Mouse (Mus musculus) left cerebral cortex, postnatal 25 days (tissue): ENCODE data around the gene Rps6ka4. TPM values are rescaled to one million over a fixed set of nuclear protein-coding genes. Genes with fewer than 3 reads are reported as not detected.

Experiments used
- DNase-seq, 2 experiments: peaks; one replicate each; pipeline ENCODE4 v3.0.0; 2022; ENCODE audit warnings: low spot score in 2 of 2, mixed read lengths in 1 of 2
- intact Hi-C: fragments of 180-260 bp; cut with DNase I; formaldehyde crosslinking; loops from one replicate; pipeline ENCODE4 v1.15.1; 2025
- total RNA-seq, 2 experiments: library from RNA; stranded (reverse); gene quantifications; 2 replicates each; pipeline ENCODE4 v1.2.3; 2021

Gene Rps6ka4
- total RNA-seq, result 10 to 100 TPM; 30.8 to 36.4 TPM

DNA sequence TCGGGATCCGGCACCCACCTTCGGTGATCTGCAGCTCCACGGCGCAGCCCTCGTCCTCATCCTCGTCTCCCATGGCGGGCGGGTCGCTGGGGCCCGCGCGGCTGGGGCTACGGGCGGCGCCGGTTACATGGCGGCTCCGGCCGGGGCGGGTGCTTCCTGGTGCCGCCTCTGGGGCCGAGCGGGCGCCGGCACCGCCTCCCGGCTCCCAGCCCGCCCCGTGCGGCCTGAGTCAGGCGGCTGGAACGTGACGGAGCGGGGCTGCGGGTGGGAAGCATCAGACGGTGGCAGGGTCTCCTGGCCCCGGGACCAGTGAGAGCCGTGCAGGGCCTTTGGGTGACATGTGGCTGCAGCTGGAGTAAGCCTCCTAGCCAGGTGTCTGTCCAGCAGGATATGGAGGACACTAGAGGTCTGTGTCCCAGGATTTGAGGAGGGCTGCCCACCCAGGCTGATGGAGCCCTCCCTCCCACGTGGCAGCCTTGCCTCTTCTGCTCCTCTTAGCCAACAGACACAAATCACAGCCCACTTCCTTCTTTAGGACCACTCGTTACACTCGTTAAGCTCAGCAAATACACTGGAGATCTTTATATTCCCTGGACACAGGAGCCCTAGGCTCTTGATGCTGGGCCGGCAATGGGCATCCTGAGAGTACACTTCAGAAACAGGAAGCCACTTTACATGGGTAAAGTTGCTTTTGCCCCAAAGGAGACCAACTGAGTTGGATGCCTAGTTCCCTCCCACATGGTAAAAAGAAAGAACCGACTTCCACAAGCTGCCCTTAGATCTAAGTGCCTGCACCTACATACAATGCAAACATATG is at the start of gene Rps6ka4:
Rps6ka4 (minus strand) TSS at position 162 of the 817 bp plus-strand sequence.
- intact Hi-C loops, result no loop called here

DNA sequence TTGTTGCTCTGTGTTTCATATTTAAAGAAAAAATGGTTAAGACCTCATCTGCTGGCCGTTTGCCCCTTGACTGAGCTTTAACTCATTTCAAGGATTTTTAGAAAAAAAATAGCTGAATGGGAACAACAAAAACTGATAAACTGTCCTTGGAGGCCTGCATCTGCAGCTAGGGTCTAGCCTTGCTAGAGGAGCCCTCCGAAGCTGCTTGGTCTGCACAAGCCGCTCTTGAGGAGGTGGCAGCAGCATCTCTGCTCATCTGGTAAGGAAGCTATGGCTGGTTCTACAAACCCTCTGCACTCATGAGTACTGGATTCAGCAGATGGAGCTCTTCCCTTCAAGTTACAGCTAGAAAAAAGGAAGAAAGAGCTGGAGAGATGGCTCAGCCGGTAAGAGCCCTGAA is 37.5 kb upstream of the Rps6ka4 start:
- no peak for DNase-seq
- intact Hi-C loops, result no loop called here

More for the DNA sequence above, at the start of gene Rps6ka4:
- DNase-seq, result peak; percentile 52 to 78

DNA sequence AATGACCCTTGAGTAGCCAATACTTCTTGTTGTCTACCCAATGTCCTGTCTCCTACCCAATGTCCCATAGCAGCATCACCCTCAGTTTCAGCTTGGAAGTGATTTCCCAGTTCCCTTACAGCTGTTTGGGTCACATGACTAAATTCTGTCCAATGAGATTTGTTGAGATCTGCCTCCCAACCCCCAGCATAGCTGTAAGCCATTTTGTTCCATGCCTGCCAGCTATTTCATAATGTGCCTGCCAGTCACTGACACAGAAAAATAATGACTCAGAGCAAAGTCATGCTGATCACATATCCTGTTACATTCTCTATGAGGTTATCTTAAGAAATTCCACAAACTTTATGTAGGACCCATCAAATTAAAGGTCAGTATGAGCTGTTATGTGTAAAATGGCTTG is 36.4 kb upstream of the Rps6ka4 start:
- DNase-seq, result no peak
- intact Hi-C loops, result no loop called here

DNA sequence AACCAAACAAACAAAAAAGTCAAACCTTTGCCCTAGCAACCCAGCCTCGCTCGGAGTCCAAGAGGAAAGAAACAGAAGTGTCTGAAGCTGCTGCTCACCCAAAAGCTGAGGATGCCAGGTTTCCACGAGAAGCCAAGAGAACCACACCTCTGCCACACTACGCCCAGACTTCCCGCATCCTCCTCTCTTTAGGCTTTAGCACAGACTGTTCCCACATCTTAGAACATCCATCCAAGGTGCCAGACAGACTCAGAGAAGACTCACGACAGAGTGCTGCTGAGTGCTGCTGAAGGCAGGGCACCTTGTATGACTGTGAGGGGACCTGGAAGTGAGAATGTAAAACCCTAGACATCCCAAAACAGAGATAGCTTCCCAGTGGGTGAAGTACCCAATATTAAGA is 35.4 kb upstream of the Rps6ka4 start:
- DNase-seq, result peak in 1 of 2 experiments; percentile 37
- intact Hi-C loops, result no loop called here

DNA sequence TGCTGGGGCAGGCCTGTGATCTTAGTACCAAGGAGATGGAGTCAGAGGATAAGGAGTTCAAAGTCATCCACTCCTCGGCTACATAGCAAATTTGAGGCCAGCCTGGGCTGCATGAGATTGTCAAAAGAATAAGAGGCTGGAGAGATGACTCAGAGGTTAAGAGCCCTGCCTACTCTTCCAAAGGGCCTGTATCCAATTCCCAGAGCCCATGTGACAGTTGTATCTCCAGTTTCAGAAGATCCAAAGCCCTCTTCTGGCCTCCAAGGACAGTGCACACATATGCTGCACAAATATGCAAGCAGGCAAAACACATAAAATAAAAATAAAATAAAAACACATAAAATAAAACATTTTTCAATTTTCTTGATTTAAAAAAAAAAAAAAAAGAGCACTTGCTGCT is 33.8 kb upstream of the Rps6ka4 start:
- DNase-seq, result no peak
- intact Hi-C loops, result loop anchor here (5.0 kb wide), 2 partner anchors 33 to 212 kb away; partner anchors contain the start of gene Trmt112

DNA sequence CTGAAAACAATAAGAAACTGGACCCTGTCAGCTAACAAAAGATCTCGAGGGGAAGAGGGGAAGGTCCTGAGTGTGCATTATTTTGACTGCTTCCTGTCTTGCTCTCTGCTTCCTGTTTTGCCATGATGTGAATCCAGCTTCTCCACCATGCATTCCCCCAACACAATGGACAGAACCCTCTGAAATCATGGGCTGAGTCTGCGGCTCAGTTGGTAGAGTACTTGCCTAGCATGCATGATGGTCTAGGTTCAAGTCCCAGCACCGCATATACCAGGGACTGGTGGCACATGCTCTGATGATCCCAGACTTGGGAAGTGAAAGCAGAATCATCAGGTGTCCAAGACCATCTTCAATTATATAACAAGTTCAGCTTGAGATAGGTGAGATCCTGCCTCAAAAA is 32.3 kb upstream of the Rps6ka4 start:
- no peak for DNase-seq
- intact Hi-C loops, result loop anchor here (5.0 kb wide), 2 partner anchors 35 to 210 kb away; partner anchors contain the start of gene Trmt112

DNA sequence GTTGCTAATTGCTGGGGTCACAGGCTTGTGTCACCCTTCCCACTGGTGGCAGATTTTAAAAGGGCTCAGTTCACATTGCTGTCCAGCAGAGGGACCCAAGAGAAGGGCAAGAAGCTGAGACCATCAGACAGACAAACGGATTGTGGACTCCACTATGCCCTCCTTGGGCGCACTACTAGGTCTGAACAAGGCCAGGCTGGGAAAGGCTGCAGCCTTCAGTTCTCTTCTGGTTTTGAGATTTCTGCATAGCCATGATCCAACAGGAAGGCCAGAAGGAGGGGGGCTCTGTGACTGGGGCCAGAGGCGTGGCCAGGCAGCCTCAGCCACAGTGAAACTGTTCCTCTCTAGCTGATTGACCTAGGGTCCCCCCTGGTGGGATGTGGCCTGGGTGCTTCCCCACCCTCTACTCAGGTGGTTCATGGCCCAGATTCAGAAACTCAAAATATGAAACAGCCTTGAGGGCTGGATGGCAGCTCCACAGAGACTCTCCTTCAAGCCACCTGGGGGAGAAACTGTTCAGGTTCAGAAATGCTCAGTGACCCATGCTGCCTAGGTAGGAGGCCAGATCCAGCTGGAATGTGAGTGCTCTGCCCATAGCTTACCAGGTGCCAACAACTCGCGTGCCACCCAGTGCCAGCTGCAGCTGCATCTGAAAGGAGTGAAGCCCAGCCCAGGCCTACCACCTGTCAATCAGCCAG is 31.3 kb upstream of the Rps6ka4 start:
- intact Hi-C loops, result loop anchor here (5.0 kb wide), 2 partner anchors 36 to 209 kb away; partner anchors contain the start of gene Trmt112

DNA sequence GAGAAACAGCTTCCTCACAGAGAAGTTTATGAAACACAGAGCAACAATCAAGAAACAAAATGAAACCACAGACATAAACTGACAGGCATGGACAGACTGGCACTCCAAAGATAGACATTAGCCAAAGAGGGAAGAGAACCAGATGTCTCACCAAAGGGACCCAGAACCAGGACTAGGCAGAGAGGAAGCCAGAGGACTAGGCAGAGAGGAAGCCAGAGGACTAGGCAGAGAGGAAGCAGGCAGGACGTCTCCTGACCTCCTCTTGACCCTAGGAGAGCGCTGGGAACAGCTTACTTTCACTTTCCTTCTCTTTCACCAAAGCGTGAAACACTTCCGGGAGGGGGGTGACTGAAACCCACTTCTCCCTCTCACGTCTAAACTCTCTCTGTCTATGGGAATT is 28.9 kb upstream of the Rps6ka4 start:
- intact Hi-C loops, result no loop called here
- DNase-seq, result peak in 1 of 2 experiments; percentile 37

More for the DNA sequence above, 31.3 kb upstream of the Rps6ka4 start:
- no peak for DNase-seq

DNA sequence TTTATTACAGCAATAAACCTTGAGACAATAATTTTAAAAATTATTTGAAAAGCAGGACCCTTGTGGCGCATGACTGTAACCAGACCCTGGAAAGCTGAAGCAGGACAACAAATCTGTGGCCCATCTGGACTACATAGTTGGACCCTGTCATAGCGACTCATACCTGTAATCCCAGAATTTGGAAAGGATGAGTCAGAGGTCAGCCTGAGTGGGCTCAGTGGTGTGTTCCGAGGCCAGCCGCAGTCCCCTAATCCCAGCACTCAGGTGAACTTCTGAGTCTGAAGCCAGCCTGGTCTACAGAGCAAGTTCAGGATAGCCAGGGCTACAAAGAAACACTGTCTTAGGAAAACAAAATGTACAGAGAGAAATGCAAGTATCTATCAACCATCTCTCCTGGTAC is 21.0 kb upstream of the Rps6ka4 start:
- intact Hi-C loops, result no loop called here

DNA sequence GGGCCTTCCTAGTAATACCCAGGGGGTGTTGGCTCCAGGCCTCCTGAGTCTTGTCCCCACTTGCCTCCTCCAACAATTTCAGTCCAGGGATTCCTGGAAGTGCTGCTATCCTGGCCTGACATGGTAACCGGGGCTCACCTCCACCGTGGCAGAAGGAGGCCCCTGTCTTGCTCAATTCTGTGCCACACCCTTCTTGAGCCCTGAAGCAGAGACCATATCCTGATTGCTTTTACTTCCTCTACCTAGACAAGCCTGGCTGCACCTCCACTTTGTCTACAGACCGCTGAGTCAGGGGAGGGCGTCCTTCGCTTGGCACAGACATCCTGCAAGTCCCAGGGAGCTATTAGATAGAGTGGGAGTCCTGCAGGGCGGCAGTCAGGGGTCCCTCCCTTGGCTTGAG is 20.3 kb upstream of the Rps6ka4 start:
- intact Hi-C loops, result no loop called here
- no peak for DNase-seq

More for the DNA sequence above, 21.0 kb upstream of the Rps6ka4 start:
- DNase-seq, result no peak

DNA sequence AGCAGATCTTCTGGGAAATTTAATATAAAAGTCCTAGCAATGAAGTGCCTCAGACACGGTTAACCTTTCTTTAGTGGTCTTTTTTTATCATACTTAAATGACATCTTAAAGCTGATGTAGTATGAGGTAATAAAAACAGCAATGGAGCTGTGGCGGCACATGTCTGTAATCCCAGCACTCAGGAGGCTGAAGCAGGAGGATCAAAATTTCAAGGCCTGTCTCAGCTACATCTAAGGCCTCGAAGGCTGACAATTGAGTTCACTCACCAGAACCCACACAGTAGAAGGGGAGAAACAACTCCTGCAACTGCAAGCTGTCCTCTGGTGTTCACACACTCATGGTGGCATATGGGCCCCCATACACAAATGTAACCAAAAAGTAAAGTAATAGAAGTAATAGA is 19.5 kb upstream of the Rps6ka4 start:
- DNase-seq, result no peak
- intact Hi-C loops, result loop anchor here (5.0 kb wide), 2 partner anchors 47 to 368 kb away; partner anchors contain the start of gene Trmt112

DNA sequence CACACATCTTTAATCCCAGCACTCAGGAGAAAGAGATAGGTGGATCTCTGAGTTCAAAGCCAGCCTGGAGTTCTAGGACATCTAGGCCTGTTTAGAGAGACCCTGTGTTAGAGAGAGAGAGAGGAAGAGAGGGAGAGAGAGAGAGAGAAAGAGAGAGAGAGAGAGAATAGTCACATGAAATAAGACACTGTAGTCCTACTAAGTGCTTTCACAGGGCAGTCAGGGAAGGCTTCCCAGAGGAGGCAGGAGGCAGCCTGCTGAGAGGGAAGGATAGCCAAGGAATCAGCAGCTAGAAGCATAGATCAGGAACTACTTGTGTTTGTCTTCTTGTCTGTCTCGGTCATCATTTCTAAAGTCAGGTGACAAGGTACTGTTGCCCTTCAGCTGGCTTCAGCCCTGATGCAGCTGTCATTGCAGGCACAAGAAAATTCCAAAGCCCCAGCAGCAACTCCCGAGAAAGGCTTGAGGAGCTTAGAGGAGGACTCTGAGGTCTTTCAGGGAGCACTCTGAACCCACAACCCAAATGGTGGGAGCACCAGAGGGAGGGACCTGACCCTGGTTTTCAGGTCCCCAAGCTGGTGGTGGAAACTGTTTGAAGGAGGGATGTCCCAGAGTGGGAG is 18.7 kb upstream of the Rps6ka4 start:
- intact Hi-C loops, result loop anchor here (5.0 kb wide), 2 partner anchors 48 to 367 kb away; partner anchors contain the start of gene Trmt112
- DNase-seq, result no peak

DNA sequence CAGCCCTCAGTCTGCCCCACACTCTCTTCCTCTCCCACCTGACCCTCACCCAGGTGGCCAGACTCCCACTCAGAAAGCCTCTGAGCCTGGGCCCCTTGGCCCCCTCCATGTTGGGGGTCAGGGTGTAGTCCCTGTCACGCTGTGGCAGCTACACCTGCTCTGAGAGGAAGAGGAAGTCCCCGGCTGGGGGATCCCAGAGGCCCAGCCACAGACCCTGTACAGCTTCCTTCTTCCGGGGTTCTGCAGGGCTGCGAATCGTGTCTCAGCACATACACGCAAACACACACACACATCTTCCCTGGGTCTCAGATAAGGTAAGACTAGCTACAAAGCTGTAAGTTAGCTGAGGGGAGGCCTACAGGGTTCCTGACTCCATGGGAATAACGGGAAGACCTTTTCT is 17.6 kb upstream of the Rps6ka4 start, which contains the start of gene Ccdc88b:
Ccdc88b (minus strand) TSS at position 181 of the 400 bp plus-strand sequence.
- intact Hi-C loops, result loop anchor here (5.0 kb wide), 2 partner anchors 49 to 366 kb away; partner anchors contain the start of gene Trmt112
- DNase-seq, result no peak

DNA sequence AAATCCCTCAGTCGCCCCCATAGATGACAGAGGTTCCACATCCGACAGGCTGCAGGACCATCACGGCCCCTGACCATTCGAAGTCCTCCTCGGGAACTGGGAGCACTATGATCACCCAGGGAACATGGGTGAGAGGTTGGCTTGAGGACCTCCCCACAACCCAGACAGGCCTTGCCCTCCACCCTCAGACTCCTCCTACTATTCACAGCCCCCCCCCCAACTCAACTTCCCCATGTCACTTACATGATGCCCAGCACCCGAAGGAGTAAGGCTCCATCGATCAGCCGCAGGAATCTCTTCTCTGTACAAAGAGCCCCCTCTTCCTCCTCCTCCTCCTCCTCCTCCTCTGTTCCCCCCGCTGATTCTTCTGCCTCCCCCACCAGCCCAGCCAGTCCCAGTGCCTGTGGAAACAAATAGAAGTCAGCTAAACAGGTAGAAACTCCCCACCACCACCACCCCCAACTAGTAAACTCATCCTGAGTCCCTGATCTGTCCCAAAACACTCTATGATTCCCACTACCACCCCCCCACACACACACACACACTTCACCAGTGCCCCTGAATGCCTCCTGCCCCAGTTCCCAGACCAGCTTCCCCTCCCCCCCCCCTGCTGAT is 17.1 kb upstream of the Rps6ka4 start:
- no peak for DNase-seq
- intact Hi-C loops, result loop anchor here (5.0 kb wide), 2 partner anchors 50 to 365 kb away; partner anchors contain the start of gene Trmt112

DNA sequence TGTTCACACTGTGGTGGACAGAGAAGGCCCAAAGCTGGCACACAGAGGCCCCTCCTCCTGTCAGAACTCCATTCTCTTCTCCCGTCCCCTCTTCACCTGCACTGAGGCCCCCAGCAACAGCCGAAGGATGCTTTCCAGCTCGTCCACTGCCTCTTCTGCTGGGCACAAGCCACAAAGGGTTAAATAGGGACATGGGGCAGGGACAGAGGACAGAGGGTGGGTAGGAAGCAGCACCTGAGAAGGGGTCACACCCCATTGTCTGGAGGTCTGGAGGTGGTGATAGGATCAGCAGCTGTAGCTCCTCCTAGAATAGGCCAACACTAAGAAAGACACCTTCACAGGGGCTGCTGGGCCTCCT is 16.5 kb upstream of the Rps6ka4 start:
- intact Hi-C loops, result loop anchor here (5.0 kb wide), 2 partner anchors 50 to 365 kb away; partner anchors contain the start of gene Trmt112
- no peak for DNase-seq

DNA sequence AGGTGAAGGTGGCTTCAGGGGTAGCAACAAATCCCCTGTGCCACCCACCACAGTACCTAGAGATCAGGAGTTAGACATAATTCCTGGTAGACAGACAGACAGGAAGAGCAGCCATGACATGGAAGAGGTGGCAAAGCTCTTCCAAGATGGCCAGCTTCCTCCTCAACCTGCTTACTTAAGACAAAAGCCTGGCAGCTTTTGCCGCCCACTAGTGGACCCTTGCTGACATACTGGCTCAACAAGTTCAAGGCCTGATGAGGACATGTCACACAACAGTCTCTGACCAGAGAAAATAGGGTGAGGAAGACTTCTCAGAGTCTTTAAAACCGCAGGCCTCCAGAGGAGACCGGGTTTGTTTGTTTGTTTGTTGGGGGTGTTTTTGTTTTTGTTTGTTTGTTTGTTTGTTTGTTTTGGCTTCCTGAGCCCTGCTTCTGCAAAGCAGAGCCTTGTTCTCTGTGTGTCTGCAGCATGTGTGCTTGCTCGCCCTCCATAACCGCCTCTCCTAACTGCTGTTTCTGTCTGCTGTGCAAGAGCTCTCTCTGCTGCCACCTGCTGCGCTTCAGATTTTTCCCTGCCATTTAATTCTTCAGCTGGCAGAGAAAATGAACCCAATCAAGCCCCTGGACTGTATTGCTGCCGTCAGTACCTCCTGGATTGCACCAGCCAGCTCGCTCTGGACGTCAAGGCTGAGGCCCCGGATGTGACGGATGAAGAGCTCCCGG is 16.0 kb upstream of the Rps6ka4 start:
- intact Hi-C loops, result loop anchor here (5.0 kb wide), 2 partner anchors 51 to 364 kb away; partner anchors contain the start of gene Trmt112
- DNase-seq, result peak; percentile 72 to 74

DNA sequence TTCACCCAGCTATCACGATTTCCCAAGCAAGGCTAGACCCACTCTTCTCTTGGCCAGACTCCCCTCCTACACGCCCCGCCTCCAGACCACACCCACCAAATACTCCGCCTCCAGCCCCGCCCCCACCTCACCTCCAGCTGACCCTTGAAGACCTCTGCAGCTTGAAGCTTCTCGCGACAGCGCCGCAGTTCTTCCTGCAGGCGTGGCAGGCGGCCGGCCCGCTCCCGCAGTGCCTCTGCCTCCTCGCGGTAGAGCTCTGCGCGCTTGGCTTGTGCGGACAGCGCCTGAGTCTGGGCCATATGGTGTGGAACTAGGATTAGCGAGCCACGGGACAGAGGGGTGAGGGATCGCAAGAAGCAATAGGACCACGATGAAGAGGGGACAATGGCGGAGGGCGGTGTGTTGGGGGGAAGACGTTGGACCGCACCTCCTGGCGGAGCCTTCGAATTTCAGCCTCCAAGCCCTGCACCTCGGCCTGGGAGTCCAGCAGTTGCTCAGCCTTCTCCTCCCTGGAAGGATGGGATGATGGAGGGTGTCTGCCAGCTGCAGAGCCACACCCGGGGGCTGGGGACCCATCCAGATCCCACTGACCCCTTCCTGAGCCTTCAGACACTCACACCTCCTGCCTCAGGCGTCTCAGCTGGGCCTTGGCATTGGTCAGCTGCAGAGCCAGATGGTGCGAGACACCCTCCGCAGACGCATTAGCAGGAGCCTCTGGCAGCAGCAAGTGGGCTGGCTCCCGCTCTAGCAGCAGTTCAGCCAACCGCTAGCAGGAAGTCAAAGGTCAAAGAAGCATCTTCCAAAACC is 15.0 kb upstream of the Rps6ka4 start:
- intact Hi-C loops, result loop anchor here (5.0 kb wide), 2 partner anchors 52 to 363 kb away; partner anchors contain the start of gene Trmt112
- DNase-seq, result no peak

DNA sequence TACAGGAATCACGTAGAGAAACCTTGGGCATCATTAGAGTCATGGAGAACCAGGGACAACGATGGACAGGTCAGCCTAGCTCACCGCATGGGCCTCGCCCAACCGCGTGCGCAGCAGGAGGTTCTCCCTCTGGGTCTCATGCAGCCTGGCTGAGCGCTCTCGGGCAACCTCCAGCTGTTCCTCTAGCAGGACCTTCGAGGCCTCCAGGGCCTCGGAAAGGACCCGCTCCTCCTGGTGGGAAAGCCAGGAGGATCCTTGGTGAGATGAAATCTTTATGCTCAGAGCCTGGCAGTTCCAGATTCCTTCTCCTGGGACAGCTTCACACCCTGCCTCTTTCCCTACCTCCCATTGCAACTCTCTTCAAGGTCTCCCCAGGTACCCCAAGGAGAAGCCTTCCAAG is 14.2 kb upstream of the Rps6ka4 start:
- no peak for DNase-seq
- intact Hi-C loops, result loop anchor here (5.0 kb wide), 2 partner anchors 53 to 362 kb away; partner anchors contain the start of gene Trmt112
